Mouse (Mus musculus): ENCODE data around the gene Gm10803.
"Not testable (repeated sequence)": the region's sequence is repeated elsewhere in the genome, so short reads cannot be mapped to it uniquely, and the experiment has no call there.

The Gm10803 gene

DNA sequence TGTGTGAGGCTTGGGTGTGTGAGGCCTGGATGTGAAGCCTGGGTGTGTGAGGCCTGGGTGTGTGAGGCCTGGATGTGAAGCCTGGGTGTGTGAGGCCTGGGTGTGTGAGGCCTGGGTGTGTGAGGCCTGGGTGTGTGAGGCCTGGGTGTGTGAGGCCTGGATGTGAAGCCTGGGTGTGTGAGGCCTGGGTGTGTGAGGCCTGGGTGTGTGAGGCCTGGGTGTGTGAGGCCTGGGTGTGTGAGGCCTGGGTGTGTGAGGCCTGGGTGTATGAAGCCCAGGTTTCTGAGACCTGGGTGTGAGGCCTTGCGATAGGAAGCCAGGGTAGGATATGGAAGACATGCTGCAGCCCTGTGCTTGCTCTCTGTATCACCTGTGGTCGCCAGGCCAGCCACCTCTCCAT lies at the start of gene Gm10803:
Gene Gm10803 (plus strand): TSS at position 301 of the 400 bp plus-strand sequence.
- not testable (repeated sequence) for DNase-seq (ENCODE audit: low spot score)

DNA sequence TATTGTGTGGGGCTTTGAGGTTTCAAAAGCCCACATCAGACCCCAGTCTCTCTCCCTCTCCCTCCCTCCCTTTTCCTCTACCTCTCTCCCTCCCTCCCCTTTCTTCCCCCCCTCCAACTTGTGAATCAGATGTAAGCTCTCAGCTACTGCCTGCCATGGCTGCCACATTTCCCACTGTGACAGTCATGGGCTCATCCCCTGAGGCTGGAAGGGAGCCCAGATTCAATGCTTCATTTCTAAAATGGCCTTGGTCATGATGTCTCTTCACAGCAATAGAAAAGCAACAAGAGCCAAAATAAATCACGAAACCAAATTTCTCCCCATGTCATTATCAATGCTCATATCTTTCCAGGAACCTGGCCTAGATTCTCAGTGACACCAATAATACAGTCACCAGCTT lies 49.5 kb upstream of the Gm10803 start:
- DNase-seq (ENCODE audit: low spot score): no peak

DNA sequence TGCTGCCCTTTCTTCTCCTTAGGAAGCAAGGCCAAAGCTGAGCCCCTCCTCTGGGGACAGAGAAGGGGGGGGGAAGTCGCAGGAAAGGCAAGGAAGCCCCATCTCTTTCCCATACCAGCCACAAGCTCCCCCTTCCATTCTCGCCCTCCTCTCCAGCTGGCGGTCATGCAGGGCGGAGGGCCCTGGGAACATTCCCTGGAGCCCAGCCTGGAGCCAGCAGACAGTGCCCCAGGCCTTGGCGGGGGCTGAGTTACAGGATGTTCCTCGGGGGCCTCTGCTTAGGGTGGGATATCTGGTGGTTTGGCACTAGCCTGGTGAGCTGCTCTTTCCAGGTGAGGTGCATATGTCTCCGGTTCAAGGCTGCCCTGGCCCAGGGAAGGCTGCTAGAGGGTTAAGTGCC lies 48.2 kb upstream of the Gm10803 start:
- no peak for DNase-seq (ENCODE audit: low spot score)

DNA sequence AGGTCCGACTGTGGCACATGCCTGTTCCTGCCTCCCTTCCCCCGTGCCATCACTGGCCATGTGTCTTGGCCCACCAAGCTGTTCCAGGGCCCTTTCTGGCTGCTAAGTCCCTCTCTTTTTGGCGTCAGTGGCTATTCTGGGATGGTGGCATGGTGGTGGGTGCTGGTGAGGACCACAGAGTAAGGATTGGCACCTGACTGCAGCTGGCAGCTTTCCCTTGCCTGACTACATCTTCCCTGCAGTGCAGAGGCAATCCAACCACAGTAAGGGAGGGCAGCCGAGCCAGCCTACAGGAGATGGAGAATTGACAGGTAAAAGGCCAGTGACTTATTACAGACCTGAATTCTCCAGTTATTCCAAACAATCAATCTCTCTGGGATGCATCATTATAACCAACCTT lies 45.1 kb upstream of the Gm10803 start:
- DNase-seq (ENCODE audit: low spot score): no peak

DNA sequence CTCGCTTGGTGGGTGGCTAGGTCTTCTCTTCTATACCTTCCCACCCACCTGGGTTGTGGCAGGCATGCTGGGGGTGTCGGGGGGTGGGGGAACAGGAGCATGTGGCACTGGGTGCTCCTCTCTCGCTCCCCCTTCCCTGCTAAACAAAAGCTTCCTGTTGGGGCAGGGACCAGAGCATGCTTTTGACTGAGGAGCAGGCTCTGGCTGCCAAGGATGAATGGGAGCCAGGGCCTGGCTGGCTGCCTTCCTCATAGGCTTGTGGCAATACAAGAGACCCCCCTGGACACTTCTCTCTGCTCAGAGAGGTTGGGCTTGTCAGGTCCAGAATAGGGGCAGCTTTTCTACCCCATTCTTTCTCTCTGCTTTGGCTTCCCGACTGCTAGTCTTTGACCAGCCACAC lies 39.3 kb upstream of the Gm10803 start:
- no peak for DNase-seq (ENCODE audit: low spot score)

DNA sequence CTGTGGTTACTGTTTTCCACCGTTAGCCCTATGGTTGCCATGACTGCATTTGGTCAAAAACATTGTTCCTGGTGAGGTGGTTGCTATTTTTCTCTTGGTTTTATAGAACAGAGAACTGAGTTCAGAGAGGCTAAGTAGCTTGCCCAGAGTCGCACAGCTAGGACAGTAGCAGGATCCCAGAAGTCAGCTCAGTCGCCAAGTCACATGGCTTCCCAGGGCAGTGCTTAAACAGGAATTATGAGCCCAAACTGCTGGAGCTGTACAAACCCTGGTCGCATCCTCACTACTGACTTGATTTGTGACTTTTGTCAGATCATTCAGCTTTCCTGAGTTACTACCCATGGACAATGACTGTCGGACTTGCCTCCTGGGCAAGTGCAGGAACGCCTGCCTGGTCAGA lies 38.8 kb upstream of the Gm10803 start:
- no peak for DNase-seq (ENCODE audit: low spot score)

DNA sequence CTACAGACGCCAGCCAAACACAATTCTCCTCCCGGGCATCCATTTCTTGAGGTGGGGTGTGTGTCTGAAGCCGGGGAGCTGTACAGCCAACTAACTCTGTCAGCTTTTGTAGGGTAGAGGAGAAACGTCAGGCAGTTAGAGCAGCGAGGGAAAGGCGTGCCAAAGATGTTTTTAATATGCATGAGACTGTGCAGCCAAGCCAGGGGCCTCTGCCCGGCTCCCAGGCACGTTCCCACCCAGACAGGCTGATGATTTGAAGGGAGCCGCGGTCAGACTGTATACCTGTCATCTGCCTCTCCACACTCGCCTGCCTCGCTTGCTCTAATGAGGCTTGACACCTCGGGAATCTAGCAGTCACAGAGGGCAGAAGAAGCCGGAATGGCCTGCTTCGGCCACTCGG lies 38.4 kb upstream of the Gm10803 start:
- no peak for DNase-seq (ENCODE audit: low spot score)

DNA sequence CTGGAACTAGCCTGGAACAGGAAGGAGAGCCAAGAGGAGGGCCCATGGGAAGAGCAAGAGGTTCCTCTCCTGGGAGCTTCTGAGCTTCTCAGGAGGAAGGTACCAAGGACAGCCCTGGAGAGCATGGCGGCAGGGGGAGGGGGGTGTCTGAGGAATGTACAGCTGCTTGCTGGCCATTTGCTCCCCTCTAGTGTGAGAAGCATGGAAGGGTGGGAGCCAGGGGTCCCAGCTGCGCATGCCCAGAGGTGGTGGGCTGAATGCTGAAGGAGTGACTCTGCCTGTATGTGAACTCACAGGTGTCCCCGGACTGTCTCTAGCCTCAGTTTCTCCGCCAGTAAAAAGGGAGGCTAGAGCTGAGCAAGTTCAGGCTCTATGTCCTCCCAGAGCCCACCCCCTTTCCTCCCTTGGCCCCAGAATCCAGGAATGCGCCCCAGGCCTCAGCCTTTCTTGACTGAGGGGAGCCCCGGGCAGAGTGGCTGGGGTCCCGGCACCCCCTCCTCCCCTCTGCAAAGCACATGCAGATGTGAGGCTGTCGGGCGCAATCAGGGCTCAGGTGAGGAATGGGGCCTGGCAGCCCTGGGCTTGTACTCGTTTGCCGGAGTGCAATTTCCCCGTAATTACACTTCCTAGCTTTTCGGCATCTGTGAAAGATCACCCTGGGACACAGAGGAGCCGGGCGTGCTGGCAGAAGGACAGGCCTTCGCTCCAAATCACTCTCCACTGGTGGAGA lies 35.2 kb upstream of the Gm10803 start:
- no peak for DNase-seq (ENCODE audit: low spot score)

DNA sequence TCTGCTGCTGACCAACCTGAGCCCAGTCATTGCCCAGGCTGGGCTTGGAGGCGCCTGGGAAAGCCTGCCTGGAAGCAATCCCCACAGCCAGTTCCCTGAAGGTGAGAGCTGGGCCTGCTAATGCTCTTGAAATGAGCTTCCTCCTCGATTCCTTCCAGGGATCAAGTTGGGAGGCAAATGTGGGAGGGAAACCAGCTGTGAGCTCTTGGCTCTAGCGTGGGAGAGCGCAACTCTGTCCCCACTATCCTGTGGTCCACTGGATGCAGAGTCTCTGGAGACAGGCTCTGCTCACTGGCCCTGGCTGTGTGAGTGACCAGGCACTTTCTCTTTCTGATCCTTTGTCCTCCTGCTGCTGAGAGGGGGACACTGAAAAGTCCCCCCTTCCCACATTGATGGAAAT lies 30.8 kb upstream of the Gm10803 start:
- DNase-seq (ENCODE audit: low spot score): no peak

DNA sequence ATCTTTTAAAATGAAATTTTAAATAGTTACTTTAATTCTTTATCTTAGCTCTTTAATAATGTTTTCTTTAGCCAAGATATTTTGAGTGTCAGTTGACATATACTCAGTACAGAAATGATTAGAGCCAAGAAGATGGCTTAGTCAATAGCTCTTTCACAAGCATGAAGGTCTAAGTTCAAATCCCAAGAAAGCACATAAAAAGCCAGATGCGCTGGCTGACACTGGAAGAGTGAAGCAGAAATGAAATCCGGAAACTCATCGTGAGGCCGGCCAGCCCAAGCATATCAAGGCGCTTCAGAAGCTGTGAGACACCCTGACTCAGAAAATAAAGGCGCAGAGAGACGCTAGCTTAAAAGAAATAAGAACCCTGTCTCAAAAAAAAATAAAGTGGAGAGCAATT lies 26.5 kb upstream of the Gm10803 start:
- no peak for DNase-seq (ENCODE audit: low spot score)

DNA sequence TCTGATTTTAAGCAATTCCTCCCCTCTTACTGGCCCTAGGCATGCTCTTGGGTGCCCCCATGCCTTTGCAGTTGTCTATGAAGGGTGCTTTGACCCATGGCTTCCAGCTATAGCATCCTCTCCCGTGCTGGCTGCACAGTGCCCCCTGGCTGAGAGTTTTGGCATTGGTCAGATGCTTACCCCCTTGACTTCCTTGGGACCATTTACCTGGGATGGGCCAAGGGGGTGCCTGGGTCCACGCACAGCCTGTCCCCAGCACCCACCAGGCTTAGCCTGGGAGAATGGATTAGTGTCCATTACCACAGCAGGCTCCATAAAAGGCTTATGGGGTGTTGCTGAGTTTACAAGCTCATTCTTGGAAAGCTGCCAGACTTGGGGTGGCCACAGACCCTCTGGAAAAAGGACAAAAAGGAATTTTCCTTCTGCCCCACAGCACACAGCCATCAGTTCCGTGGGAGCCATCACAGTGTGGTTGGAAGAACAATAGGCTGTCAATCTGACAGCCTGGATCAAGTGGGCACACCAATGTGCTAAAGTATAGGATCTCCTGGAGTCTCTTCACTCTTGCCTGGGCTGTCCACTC lies 22.9 kb upstream of the Gm10803 start:
- DNase-seq (ENCODE audit: low spot score): no peak

DNA sequence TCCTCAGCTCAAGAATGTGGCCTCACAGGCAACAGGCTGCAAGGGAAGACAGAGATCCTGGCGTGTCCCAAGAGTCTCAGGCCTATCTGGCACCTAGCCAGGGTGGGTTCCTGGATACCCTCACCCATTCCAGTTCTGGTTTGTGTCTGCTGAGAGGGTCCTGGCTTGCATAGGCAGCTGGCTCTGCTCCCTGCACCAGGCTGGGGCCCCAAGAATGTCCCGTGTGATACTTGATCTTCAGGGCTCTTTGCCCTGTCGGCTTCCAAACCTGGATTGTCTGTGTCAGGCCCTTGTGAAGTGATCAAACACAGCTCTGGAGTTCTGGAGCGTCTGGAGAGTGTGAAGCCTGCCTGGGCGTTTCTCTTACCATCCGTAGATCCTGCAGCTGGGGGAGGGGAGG lies 22.2 kb upstream of the Gm10803 start:
- no peak for DNase-seq (ENCODE audit: low spot score)

DNA sequence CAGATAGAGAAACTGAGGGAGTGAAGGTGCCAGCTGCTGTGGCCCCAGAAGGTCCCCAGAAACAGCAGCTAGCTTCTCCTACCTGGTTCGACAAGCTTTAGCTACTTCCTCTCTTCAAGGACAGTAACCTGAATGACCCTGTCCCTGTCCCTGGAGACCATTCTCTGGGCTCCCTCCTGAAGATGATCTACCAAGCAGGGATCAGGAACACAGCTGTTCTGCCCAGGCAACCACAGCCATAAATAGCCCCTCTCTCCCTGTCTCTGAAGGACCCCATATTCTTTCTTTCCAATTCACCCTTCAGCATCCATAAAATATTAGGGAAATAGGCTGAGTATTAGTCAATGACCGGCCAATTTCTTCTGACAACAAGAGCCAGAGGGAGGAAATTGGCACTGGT lies 18.6 kb upstream of the Gm10803 start:
- no peak for DNase-seq (ENCODE audit: low spot score)

DNA sequence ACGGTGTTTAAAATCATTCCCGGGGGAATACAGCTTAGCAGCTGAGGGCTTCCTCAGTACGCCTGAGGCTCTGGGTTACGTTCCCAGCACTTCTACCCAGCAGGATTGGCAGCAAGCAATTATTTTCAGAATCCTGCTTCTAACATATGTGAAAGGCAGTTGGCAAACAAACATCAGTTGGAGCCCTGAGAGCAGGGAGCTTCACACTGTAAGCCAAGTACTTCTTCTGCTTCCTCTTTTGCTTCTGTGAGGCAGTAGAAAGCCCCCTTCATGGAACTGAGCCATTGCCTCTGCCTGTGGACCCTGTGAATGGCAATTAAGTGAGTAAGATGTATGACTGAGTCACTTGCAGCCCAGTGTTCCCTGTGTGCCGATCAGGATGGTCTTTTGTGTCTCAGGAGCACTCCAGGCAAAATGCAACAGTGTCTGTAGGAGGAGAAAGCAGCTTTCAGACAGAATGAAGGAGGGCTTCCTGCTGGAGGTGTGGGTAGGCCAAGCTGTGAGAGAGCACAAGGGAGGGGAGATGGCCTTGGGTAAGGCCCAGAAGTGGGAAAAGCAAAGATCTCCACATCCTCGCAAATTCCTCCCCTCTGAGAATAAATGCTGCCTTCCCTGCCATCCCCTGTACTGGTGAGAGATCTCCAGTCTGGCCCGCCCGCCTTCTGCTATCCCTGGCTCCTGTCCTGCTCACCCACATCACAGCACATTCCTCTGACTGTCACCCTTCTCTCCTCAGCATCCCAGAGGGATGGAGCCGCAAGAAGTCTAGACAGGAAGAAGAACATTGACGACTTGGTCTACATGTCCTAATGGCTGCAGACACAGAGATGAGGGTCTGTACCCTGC lies 7.5 kb upstream of the Gm10803 start:
- no peak for DNase-seq (ENCODE audit: low spot score)

DNA sequence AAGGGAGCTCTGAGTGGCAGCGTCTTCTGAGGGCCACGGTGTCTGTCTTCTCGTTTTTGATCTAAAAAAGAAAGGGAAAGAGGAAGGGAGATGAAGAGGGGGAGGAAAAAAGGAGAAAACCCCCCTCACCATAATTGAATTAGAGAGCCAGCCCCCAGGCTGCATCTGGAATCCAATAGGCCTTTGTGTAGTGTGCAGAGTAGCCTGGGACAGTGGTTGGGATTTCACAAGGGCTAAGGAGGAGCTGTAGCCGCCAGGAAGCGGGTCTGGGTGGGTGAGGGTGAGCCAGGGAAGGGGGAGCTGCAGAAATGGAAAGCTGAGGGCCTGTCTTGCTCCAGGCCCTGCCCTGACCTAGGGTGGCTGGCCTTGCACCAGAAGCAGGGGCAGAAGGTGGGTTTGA lies 6.5 kb upstream of the Gm10803 start:
- DNase-seq (ENCODE audit: low spot score): no peak

DNA sequence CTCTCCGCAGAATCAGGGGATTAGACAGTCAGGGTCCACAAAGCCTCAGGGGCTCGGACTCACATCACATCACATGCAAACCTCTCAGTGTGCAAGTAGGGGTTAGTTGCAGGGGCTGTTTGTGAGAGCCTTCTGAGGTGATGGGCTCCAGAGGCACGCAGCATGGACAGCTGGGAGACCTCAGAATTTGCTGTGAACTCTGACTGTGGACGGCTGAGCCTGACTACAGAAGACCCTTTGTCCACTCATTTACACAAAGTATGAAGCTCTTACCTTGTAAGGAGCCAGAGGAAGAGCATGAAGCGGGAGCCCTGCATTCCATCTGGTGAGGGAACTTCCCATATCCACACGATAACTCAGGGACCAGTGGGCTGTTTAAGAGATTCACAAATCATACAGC lies 5.3 kb downstream of the Gm10803 start:
- DNase-seq (ENCODE audit: low spot score): no peak

DNA sequence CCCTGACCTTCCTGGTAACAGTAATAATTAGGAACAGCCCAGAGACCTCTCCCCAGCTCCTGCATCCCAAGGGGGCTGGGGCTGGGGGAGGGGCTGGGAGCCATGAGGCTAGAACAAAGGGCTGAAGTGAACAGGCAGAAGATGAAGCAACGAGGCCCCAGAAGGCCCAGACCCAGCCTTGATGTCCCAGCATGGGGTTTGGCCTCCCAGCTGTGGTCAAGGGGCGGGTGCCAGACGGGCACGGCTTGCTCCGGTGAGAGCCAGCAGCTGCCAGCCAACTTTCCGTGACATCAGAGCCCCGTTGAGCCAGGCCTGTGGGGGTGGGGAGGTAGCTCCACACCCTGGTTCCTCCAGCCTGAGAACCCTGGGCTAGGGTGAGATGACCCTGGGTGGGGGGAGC lies 7.3 kb downstream of the Gm10803 start:
- DNase-seq (ENCODE audit: low spot score): no peak

DNA sequence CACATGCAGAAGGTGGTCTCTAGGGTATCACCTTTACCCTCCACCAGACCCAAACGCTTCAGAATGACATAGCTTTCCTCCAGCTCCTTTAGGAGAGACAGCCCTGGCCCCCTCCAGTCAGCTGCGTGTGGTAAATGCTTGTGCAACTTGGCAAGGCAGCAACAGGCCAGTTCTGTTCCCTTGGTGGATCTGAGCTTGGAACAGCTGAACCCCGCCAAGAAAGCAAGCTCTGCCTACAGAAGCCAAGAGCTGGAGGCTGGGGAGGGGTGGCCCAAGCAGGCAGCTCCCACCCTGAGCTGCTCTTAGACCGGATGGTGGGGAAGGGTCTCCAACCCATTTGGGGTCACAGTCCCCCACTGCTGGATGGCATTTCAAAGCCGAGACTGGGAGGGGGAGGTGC lies 12.2 kb downstream of the Gm10803 start:
- no peak for DNase-seq (ENCODE audit: low spot score)

DNA sequence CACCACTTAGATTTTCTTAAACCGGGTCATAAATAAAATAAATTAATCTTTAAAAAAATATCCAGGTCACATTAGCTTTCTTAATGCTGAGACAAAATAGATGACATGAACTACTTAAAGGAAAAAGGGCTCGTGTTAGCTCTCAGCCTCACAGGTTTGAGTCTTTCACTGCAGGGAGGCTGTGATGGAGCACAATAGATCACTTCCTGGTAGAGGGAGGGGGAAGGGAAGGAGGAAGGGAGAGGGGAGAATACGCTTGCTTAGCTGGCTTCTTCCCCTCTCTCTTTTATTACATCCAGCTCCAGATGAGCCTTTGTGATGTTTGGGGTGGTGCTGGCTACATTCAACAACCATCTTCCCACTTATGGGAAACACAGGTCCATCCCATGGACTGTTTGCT lies 20.9 kb downstream of the Gm10803 start:
- DNase-seq (ENCODE audit: low spot score): no peak

DNA sequence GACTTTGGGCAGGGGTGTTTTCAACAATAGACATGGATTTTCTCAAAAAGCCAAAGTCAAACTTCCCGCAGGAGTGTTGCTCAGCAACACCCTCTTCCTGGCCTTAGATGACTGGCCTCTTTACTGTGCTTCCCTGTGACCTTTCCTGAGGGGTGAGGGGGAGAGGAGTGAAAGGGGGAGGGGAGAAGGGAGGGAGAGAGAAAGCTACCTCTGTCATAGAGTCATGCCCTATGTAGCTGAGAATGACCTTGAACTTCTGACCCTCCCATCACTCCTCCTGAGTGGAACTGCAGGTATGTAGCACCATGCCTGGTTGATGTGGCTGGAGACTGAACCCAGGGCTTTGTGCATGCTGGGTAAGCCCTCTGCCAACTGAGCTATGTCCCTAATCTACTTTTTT lies 25.5 kb downstream of the Gm10803 start:
- DNase-seq (ENCODE audit: low spot score): no peak

DNA sequence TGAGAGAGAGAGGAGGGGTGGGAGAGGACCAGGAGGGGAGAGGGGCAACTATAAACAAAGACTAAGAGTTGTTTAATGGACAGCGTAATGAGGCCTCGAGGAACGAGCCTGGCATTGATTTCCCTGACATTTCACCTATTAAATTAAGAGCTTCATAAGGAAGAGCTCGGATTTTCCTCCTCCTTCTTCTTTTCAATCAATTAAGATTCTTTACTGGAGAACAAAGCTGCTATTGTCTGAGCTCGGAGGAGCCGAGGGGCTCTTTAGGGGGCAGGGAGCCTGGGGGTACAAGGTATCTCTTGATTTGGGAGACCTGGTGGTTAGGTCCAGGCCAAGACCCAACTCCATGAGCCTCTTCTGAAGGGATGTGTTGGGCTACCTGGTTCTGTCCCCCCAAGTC lies 27.1 kb downstream of the Gm10803 start:
- no peak for DNase-seq (ENCODE audit: low spot score)

DNA sequence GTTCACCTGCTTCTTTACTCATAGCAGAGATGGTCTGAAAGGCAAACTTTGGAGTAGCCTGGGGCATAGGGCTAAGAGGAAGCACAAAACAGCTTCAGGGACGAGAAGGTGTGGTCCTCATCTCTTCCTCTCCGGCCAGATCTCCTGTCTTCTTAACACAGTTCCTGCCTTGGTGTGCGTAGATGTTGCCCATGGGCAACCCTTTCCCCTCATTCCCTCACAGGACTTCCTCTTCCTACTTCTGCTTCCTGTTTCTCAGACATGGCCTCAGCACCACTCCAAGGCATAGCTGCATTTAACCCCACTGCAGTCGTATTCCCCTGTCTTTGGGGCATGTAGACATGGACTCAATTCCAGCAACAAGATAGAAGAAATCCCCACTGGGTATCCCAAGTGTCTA lies 29.5 kb downstream of the Gm10803 start:
- no peak for DNase-seq (ENCODE audit: low spot score)

DNA sequence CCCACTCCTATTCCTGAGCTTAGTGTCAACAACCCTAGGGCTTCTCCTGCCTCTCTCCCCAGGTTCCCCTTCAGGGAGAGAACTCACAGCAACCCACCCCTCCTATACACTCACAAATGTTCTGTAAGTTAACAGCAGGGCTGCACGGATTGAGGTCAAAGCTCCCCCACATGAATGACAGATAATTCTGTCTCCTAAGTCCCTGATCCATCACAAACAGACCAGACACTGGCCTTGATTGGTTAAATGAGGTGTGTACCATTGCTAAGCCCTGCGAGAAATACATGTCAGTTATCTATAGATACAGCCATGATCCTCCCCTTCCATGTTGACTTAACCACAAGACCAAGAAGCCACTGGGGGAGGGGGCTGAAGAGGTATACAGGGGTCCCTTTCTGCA lies 31.3 kb downstream of the Gm10803 start:
- DNase-seq (ENCODE audit: low spot score): no peak

Measured in MN1 (cell line).